Comparison of ENCODE assay signal across 15 mouse cellular contexts in the genomic region with DNA sequence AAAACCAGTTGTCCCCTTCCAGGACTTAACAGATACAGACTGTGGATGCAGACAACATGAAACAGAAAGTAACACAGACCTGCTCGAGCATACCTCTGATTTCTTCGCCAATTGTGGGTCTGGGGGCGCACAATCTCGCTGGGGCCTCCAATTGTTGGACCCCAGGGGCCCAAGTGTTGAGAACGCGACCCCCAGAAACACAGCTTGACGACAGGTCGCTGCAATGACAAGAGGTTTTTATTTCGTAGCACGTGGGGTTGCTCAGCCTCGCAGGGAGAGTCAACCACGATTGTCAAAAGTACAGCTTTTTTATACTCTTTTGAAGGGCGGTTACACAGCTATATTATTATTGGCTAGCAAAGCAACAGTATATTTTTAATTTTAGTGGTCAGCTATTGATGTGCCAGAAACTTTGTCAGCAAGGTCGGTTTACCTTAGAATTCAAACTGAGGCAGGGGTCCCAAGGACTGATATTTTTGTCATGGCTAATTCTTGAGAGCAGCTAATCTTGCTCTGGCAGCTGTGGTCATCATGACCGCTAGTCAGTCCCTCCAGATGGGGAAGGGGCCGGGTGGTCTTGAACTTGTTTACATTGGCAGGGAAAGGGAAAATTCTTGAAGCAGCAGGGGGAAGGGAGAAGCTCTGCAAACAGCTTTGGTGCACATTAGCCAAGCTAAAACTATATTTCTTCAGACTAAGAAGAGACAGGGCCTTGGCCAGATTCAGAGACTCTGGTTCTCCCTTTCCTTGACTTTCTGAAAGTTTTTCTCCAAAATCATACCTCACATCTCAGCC. TPM values are rescaled to one million over a fixed set of nuclear protein-coding genes. Genes with fewer than 3 reads are reported as not detected.
DNase-seq lines count a peak whose midpoint lies in the region; ATAC-seq lines count a peak whose summit lies in the region.
"Had no signal": no experiment of that assay in that cellular context is flagged by ENCODE, and none has a peak within 500 bp of the region (broad histone marks: within the 10 kb centered on the region; RNA-seq: fewer than 3 reads in every experiment).

No protein-coding gene starts in this region.

- H3K9me3 ChIP-seq in kidney, embryonic 16.5 days (ENCODE audit: low read length), result no peaks in the 10 kb centered on the region
- H3K9me3 ChIP-seq in neural tube, embryonic 15.5 days (replicated peaks), result no peaks in the 10 kb centered on the region
- no peaks in the 10 kb centered on the region for H3K9me3 ChIP-seq in stomach, embryonic 16.5 days (replicated peaks; ENCODE audit: control insufficient read depth, low read length)
- H3K9me3 ChIP-seq: forebrain, embryonic 15.5 days; liver, embryonic 15.5 days; midbrain, embryonic 13.5 days had no signal

- no peaks in the 10 kb centered on the region for H3K36me3 ChIP-seq in kidney, embryonic 16.5 days (ENCODE audit: insufficient read depth, low read length)
- no peaks in the 10 kb centered on the region for H3K36me3 ChIP-seq in neural tube, embryonic 15.5 days
- no peaks in the 10 kb centered on the region for H3K36me3 ChIP-seq in stomach, embryonic 16.5 days (ENCODE audit: control insufficient read depth, insufficient read depth, low read length)
- H3K36me3 ChIP-seq: forebrain, embryonic 15.5 days; liver, embryonic 15.5 days; midbrain, embryonic 13.5 days had no signal

- DNase-seq in cerebellum, adult 9-11 months, result peak; percentile 1
- no peak for DNase-seq in cerebellum, postnatal 10 days
- DNase-seq in kidney, adult 11 months, result no peak
- DNase-seq in neural tube, embryonic 10.5 days (ENCODE audit: extremely low spot score, low spot score), result no peak
- DNase-seq in ovary, postnatal 36 days (ENCODE audit: low spot score), result no peak
- DNase-seq: cerebellum, adult 8-10 months; right cerebral cortex, postnatal 4 days; thymus, postnatal 25 days had no signal

- peaks cover 6% of the 10 kb centered on the region; the same call in 1 of the 2 replicates for H3K4me1 ChIP-seq in kidney, embryonic 16.5 days (ENCODE audit: insufficient read depth, low read length)
- no peaks in the 10 kb centered on the region for H3K4me1 ChIP-seq in neural tube, embryonic 15.5 days
- peaks cover 16% of the 10 kb centered on the region for H3K4me1 ChIP-seq in stomach, embryonic 16.5 days (ENCODE audit: control insufficient read depth, insufficient read depth, low read length)
- H3K4me1 ChIP-seq: forebrain, embryonic 15.5 days; liver, embryonic 15.5 days; midbrain, embryonic 13.5 days had no signal

- peak; percentile 74 for ATAC-seq in kidney, embryonic 16.5 days (ENCODE audit: low FRiP score, low TSS enrichment)
- no peak for ATAC-seq in neural tube, embryonic 15.5 days (ENCODE audit: low FRiP score)
- no peak for ATAC-seq in stomach, embryonic 16.5 days (ENCODE audit: insufficient read depth, low FRiP score)
- ATAC-seq: forebrain, embryonic 15.5 days; hindbrain, embryonic 16.5 days; midbrain, embryonic 13.5 days had no signal

- WGBS in kidney, embryonic 16.5 days, result 61% methylated on average over 16 of the region's 16 CpGs
- 85% methylated on average over 16 of the region's 16 CpGs for WGBS in neural tube, embryonic 15.5 days
- WGBS in stomach, embryonic 16.5 days, result 73% methylated on average over 16 of the region's 16 CpGs

- no peaks in the 10 kb centered on the region for H3K27me3 ChIP-seq in kidney, embryonic 16.5 days (ENCODE audit: insufficient read depth, low read length)
- no peaks in the 10 kb centered on the region for H3K27me3 ChIP-seq in neural tube, embryonic 15.5 days (replicated peaks)
- no peaks in the 10 kb centered on the region for H3K27me3 ChIP-seq in stomach, embryonic 16.5 days (ENCODE audit: control insufficient read depth, insufficient read depth, low read length)
- H3K27me3 ChIP-seq: forebrain, embryonic 15.5 days; liver, embryonic 15.5 days; midbrain, embryonic 13.5 days had no signal

- H3K4me2 ChIP-seq in kidney, embryonic 16.5 days (replicated peaks; ENCODE audit: low read depth, low read length), result peak overlapping the region; percentile 46
- H3K4me2 ChIP-seq in neural tube, embryonic 15.5 days, result no peak overlapping the region; the same call in 1 of the 2 replicates
- peak overlapping the region; percentile 34; the same call in 1 of the 2 replicates for H3K4me2 ChIP-seq in stomach, embryonic 16.5 days (ENCODE audit: low read depth, low read length)
- H3K4me2 ChIP-seq: forebrain, embryonic 15.5 days; liver, embryonic 15.5 days; midbrain, embryonic 13.5 days had no signal

- H3K4me3 ChIP-seq in kidney, embryonic 16.5 days (ENCODE audit: low read length), result peak overlapping the region; percentile 7; the same call in 1 of the 2 replicates
- H3K4me3 ChIP-seq in neural tube, embryonic 15.5 days (replicated peaks), result no peak overlapping the region
- no peak overlapping the region for H3K4me3 ChIP-seq in stomach, embryonic 16.5 days (replicated peaks; ENCODE audit: low read length)
- H3K4me3 ChIP-seq: forebrain, embryonic 15.5 days; liver, embryonic 15.5 days; midbrain, embryonic 13.5 days had no signal

- H3K9ac ChIP-seq in kidney, embryonic 16.5 days (replicated peaks; ENCODE audit: low read length), result no peak overlapping the region
- no peak overlapping the region for H3K9ac ChIP-seq in neural tube, embryonic 15.5 days (replicated peaks)
- no peak overlapping the region; the same call in 1 of the 2 replicates for H3K9ac ChIP-seq in stomach, embryonic 16.5 days (ENCODE audit: low read length)
- H3K9ac ChIP-seq: forebrain, embryonic 15.5 days; liver, embryonic 15.5 days; midbrain, embryonic 13.5 days had no signal

- H3K27ac ChIP-seq in kidney, embryonic 16.5 days (ENCODE audit: low read length), result peak overlapping the region; percentile 78
- H3K27ac ChIP-seq in neural tube, embryonic 15.5 days (replicated peaks), result 0 out of 2 replicates have a peak overlapping the region, but pooled peaks have one; percentile 3
- peak overlapping the region; percentile 90 for H3K27ac ChIP-seq in stomach, embryonic 16.5 days (ENCODE audit: low read length)
- H3K27ac ChIP-seq: forebrain, embryonic 15.5 days; liver, embryonic 15.5 days; midbrain, embryonic 13.5 days had no signal

RNA-seq across cellular contexts. Expression of a gene that starts 0.7 kb away (rescaled TPM):
- polyA plus RNA-seq in kidney, embryonic 16.5 days (2015; fragmentation: Nextera tagmentation; extraction: Ambion mirVana), result 5.5 and 6.3 TPM in 2 replicates
- 1.2 and 2.1 TPM in 2 replicates for polyA plus RNA-seq in neural tube, embryonic 15.5 days (2015; fragmentation: Nextera tagmentation; extraction: Ambion mirVana)
- polyA plus RNA-seq in stomach, embryonic 16.5 days (2015; fragmentation: Nextera tagmentation; extraction: Ambion mirVana), result 3.2 and 3.5 TPM in 2 replicates

RNA-seq across cellular contexts. Expression of a gene that starts 9.9 kb away (rescaled TPM):
- polyA plus RNA-seq in kidney, embryonic 16.5 days (2015; fragmentation: Nextera tagmentation; extraction: Ambion mirVana), result 8.3 and 9.8 TPM in 2 replicates
- polyA plus RNA-seq in neural tube, embryonic 15.5 days (2015; fragmentation: Nextera tagmentation; extraction: Ambion mirVana), result 2.1 and 3.5 TPM in 2 replicates
- polyA plus RNA-seq in stomach, embryonic 16.5 days (2015; fragmentation: Nextera tagmentation; extraction: Ambion mirVana), result 7.4 and 8.9 TPM in 2 replicates

RNA-seq across cellular contexts. Expression of a gene that starts 16.9 kb away (rescaled TPM):
- 24.7 and 28.7 TPM in 2 replicates for polyA plus RNA-seq in kidney, embryonic 16.5 days (2015; fragmentation: Nextera tagmentation; extraction: Ambion mirVana)
- polyA plus RNA-seq in neural tube, embryonic 15.5 days (2015; fragmentation: Nextera tagmentation; extraction: Ambion mirVana), result 64.7 and 70.4 TPM in 2 replicates
- polyA plus RNA-seq in stomach, embryonic 16.5 days (2015; fragmentation: Nextera tagmentation; extraction: Ambion mirVana), result 24.6 and 28.2 TPM in 2 replicates

RNA-seq across cellular contexts. Expression of a gene that starts 28.1 kb away (rescaled TPM):
- polyA plus RNA-seq in kidney, embryonic 16.5 days (2015; fragmentation: Nextera tagmentation; extraction: Ambion mirVana), result 70.8 and 74.2 TPM in 2 replicates
- 51.4 and 55.5 TPM in 2 replicates for polyA plus RNA-seq in neural tube, embryonic 15.5 days (2015; fragmentation: Nextera tagmentation; extraction: Ambion mirVana)
- polyA plus RNA-seq in stomach, embryonic 16.5 days (2015; fragmentation: Nextera tagmentation; extraction: Ambion mirVana), result 53.5 and 54.0 TPM in 2 replicates

RNA-seq across cellular contexts. Expression of a gene that starts 29.9 kb away (rescaled TPM):
- 0.22 and 0.94 TPM in 2 replicates for polyA plus RNA-seq in kidney, embryonic 16.5 days (2015; fragmentation: Nextera tagmentation; extraction: Ambion mirVana)
- 4.4 and 5.7 TPM in 2 replicates for polyA plus RNA-seq in neural tube, embryonic 15.5 days (2015; fragmentation: Nextera tagmentation; extraction: Ambion mirVana)
- polyA plus RNA-seq in stomach, embryonic 16.5 days (2015; fragmentation: Nextera tagmentation; extraction: Ambion mirVana), result 0.80 and 0.99 TPM in 2 replicates
- polyA plus RNA-seq: liver, embryonic 15.5 days had no signal

Comparison
In these comparisons a context has a peak if more than half of its experiments do, and no peak if none do; other contexts are left out.
1. H3K27ac ChIP-seq: peak in every context shown above with its lines; median percentile 90 in stomach, embryonic 16.5 days; 78 in kidney, embryonic 16.5 days; 3 in neural tube, embryonic 15.5 days.